Mouse (Mus musculus): ENCODE data around the gene Tmem163. TPM values are rescaled to one million over a fixed set of nuclear protein-coding genes. Genes with fewer than 3 reads are reported as not detected.
A peak's percentile ranks its signal among the peaks of the same experiment; 100 is the strongest.

The Tmem163 gene
- polyA plus RNA-seq, 1 experiment, result 31.6 TPM

GRCm38 (mm10) chr1:127661118-127662012 lies 18.0 kb downstream of the Tmem163 start:
- no peaks in the 10 kb centered on the region for H3K4me1 ChIP-seq (ENCODE audit: control insufficient read depth, insufficient read depth, low read length)
- H3K27ac ChIP-seq (ENCODE audit: insufficient read depth, low read length), result 0 out of 2 replicates have a peak overlapping the region, but pooled peaks have one; percentile 20
- TF ChIP-seq CTCF (IDR thresholded peaks at IDR 0.05; ENCODE audit: extremely low read depth, insufficient read depth, low read length), result no peak
- no peak for TF ChIP-seq POLR2A (IDR thresholded peaks at IDR 0.05; ENCODE audit: extremely low read depth, insufficient read depth, low read length)
- H3K4me3 ChIP-seq (ENCODE audit: insufficient read depth, low read length), result no peak overlapping the region

- TF ChIP-seq POLR2A (IDR thresholded peaks at IDR 0.05; ENCODE audit: extremely low read depth, insufficient read depth, low read length), result no peak
- no peak for TF ChIP-seq CTCF (IDR thresholded peaks at IDR 0.05; ENCODE audit: extremely low read depth, insufficient read depth, low read length)
- H3K27ac ChIP-seq (ENCODE audit: insufficient read depth, low read length), result no peak overlapping the region
- H3K4me1 ChIP-seq (ENCODE audit: control insufficient read depth, insufficient read depth, low read length), result no peaks in the 10 kb centered on the region
- no peak overlapping the region for H3K4me3 ChIP-seq (ENCODE audit: insufficient read depth, low read length)
These were observed 27.8 kb downstream of the Tmem163 start for GRCm38 (mm10) chr1:127651564-127651963.

DNA sequence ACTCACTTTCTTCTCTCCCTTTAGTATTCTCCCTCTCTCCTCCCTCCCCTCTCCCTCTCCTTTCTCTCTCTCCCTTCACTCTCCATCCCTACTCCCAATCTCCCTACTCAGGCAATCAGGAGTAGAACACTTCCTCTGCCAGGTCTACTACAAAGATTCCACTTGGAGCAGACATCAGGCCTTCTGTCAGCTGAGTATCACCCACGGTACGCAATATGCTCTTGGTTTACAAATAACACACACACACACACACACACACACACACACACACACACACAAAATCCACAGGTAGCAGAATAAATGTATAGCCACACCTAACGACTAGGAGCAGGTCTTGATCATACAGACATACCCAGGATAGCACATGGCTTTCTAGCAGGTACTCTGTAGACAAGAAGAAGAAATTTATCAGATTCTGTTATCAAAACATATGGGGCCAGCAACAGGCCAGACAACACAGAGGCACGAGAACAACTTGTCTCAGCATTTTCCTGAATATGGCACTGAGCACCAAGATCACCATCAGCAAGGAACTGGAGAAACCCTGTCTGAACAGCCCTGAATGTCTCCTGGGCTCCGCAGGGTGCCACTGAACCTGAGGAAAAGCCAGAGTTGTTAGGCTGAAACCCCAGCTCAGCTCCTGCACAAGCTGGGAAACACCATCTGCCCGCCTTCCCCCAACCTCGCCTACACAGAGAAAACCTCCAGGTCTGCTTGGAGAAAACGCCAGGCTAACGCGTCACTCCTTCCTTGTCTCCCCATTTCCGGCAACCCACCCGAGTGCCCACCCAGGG lies 36.2 kb downstream of the Tmem163 start:
- H3K4me1 ChIP-seq (ENCODE audit: control insufficient read depth, insufficient read depth, low read length), result no peaks in the 10 kb centered on the region
- H3K27ac ChIP-seq (ENCODE audit: insufficient read depth, low read length), result no peak overlapping the region
- no peak for TF ChIP-seq POLR2A (IDR thresholded peaks at IDR 0.05; ENCODE audit: extremely low read depth, insufficient read depth, low read length)
- no peak for TF ChIP-seq CTCF (IDR thresholded peaks at IDR 0.05; ENCODE audit: extremely low read depth, insufficient read depth, low read length)
- H3K4me3 ChIP-seq (ENCODE audit: insufficient read depth, low read length), result no peak overlapping the region

- H3K27ac ChIP-seq (ENCODE audit: insufficient read depth, low read length), result no peak overlapping the region
These were observed 41.4 kb downstream of the Tmem163 start for GRCm38 (mm10) chr1:127637917-127638316.

DNA sequence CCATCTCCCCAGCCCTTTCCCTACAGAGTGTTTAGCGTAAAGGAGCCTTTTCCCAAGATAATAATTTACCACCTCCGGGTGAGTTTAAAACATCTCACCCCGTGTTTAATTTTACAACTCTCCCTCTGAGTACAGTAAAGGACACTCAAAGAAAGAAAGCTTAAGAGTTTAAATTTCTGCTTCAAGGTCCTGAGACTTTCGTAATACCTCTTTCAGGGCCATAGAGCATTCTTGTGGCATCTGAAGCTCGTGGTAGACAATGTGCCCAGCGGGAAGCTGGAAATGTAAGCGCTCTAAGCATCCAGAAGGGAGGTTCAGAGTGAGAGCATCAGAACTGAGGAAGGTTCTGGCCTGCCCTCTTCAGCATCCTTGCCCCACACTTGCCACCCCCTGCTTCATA lies 52.2 kb downstream of the Tmem163 start:
- H3K4me3 ChIP-seq (ENCODE audit: insufficient read depth, low read length), result no peak overlapping the region
- TF ChIP-seq CTCF (IDR thresholded peaks at IDR 0.05; ENCODE audit: extremely low read depth, insufficient read depth, low read length) (no peak), POLR2A (IDR thresholded peaks at IDR 0.05; ENCODE audit: extremely low read depth, insufficient read depth, low read length) (no peak)
- no peaks in the 10 kb centered on the region for H3K4me1 ChIP-seq (ENCODE audit: control insufficient read depth, insufficient read depth, low read length)
- H3K27ac ChIP-seq (ENCODE audit: insufficient read depth, low read length), result no peak overlapping the region

More at GRCm38 (mm10) chr1:127637917-127638316, 41.4 kb downstream of the Tmem163 start:
- TF ChIP-seq CTCF (IDR thresholded peaks at IDR 0.05; ENCODE audit: extremely low read depth, insufficient read depth, low read length), result no peak
- no peak overlapping the region for H3K4me3 ChIP-seq (ENCODE audit: insufficient read depth, low read length)
- H3K4me1 ChIP-seq (ENCODE audit: control insufficient read depth, insufficient read depth, low read length), result no peaks in the 10 kb centered on the region

GRCm38 (mm10) chr1:127625577-127626362 lies 53.6 kb downstream of the Tmem163 start:
- H3K4me1 ChIP-seq (ENCODE audit: control insufficient read depth, insufficient read depth, low read length), result no peaks in the 10 kb centered on the region
- H3K27ac ChIP-seq (ENCODE audit: insufficient read depth, low read length), result no peak overlapping the region
- no peak overlapping the region for H3K4me3 ChIP-seq (ENCODE audit: insufficient read depth, low read length)
- no peak for TF ChIP-seq CTCF (IDR thresholded peaks at IDR 0.05; ENCODE audit: extremely low read depth, insufficient read depth, low read length)
- no peak for TF ChIP-seq POLR2A (IDR thresholded peaks at IDR 0.05; ENCODE audit: extremely low read depth, insufficient read depth, low read length)

DNA sequence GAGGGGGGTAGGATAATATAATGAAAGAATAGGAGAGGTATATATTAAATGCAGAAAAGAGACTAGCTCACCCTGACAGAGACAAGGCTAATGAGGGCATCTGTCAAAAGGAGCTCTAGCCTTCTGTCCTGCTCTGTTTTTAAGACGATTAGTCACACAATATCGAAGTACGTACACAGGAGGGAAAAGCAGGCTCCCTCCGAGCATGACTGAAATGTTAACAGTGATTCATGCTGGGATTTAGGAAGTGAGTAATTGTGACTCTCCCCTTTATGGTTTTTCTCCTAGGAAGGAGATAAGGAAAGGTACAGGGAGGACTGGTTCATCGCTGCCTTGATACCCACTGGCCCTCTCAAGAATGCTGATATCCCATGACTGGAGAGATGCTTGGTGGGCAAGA lies 57.0 kb downstream of the Tmem163 start:
- no peak for TF ChIP-seq CTCF (IDR thresholded peaks at IDR 0.05; ENCODE audit: extremely low read depth, insufficient read depth, low read length)
- no peak for TF ChIP-seq POLR2A (IDR thresholded peaks at IDR 0.05; ENCODE audit: extremely low read depth, insufficient read depth, low read length)
- H3K4me1 ChIP-seq (ENCODE audit: control insufficient read depth, insufficient read depth, low read length), result no peaks in the 10 kb centered on the region
- no peak overlapping the region for H3K27ac ChIP-seq (ENCODE audit: insufficient read depth, low read length)
- H3K4me3 ChIP-seq (ENCODE audit: insufficient read depth, low read length), result no peak overlapping the region

- no peaks in the 10 kb centered on the region for H3K4me1 ChIP-seq (ENCODE audit: control insufficient read depth, insufficient read depth, low read length)
- H3K4me3 ChIP-seq (ENCODE audit: insufficient read depth, low read length), result no peak overlapping the region
- H3K27ac ChIP-seq (ENCODE audit: insufficient read depth, low read length), result no peak overlapping the region
- TF ChIP-seq CTCF (IDR thresholded peaks at IDR 0.05; ENCODE audit: extremely low read depth, insufficient read depth, low read length) (no peak), POLR2A (IDR thresholded peaks at IDR 0.05; ENCODE audit: extremely low read depth, insufficient read depth, low read length) (no peak)
These were observed 60.3 kb downstream of the Tmem163 start for GRCm38 (mm10) chr1:127619036-127619435.

- H3K4me3 ChIP-seq (ENCODE audit: insufficient read depth, low read length), result no peak overlapping the region
- H3K4me1 ChIP-seq (ENCODE audit: control insufficient read depth, insufficient read depth, low read length), result peaks cover 2% of the 10 kb centered on the region; the same call in 1 of the 2 replicates
- TF ChIP-seq CTCF (IDR thresholded peaks at IDR 0.05; ENCODE audit: extremely low read depth, insufficient read depth, low read length) (no peak), POLR2A (IDR thresholded peaks at IDR 0.05; ENCODE audit: extremely low read depth, insufficient read depth, low read length) (no peak)
- no peak overlapping the region for H3K27ac ChIP-seq (ENCODE audit: insufficient read depth, low read length)
These were observed 69.0 kb downstream of the Tmem163 start for GRCm38 (mm10) chr1:127610378-127610777.
